Mouse (Mus musculus): Measurements from ENCODE around the gene Slc26a10. TPM values are rescaled to one million over a fixed set of nuclear protein-coding genes. Genes with fewer than 3 reads are reported as not detected.
"Not testable (repeated sequence)": the region's sequence is repeated elsewhere in the genome, so short reads cannot be mapped to it uniquely, and the experiment has no call there.

Slc26a10 gene
- polyA plus RNA-seq, 1 experiment = not detected

GRCm38 (mm10) chr10:127164190-127164589 lies 16.3 kb downstream of the Slc26a10 start:
- Histone ChIP-seq H3K9me3 (ENCODE audit: control insufficient read depth, low read length) (no peaks in the 10 kb centered on the region; the same call in 1 of the 2 replicates), H3K4me3 (replicated peaks) (no peak overlapping the region), H3K36me3 (ENCODE audit: control insufficient read depth) (no peaks in the 10 kb centered on the region), H3K27me3 (ENCODE audit: control insufficient read depth) (peaks cover 59% of the 10 kb centered on the region), H3K4me1 (ENCODE audit: control insufficient read depth) (peaks cover 29% of the 10 kb centered on the region)
- TF ChIP-seq GATA1 (IDR thresholded peaks at IDR 0.05; ENCODE audit: low read length) = no peak
- no peak for TF ChIP-seq TAL1 (IDR thresholded peaks at IDR 0.05; ENCODE audit: low read length)

GRCm38 (mm10) chr10:127162771-127163261 lies 17.6 kb downstream of the Slc26a10 start:
- Histone ChIP-seq H3K4me1 (ENCODE audit: control insufficient read depth) (peaks cover 29% of the 10 kb centered on the region), H3K27me3 (ENCODE audit: control insufficient read depth) (peaks cover 49% of the 10 kb centered on the region)
- H3K36me3 ChIP-seq (ENCODE audit: control insufficient read depth); H3K9me3 ChIP-seq (ENCODE audit: control insufficient read depth, low read length); H3K4me3 ChIP-seq (replicated peaks): not testable (repeated sequence)

GRCm38 (mm10) chr10:127160728-127161127 lies 19.7 kb downstream of the Slc26a10 start:
- no peaks in the 10 kb centered on the region for H3K36me3 ChIP-seq (ENCODE audit: control insufficient read depth)
- H3K27me3 ChIP-seq (ENCODE audit: control insufficient read depth) = peaks cover 28% of the 10 kb centered on the region
- H3K4me3 ChIP-seq (replicated peaks) = no peak overlapping the region
- TF ChIP-seq TAL1 (IDR thresholded peaks at IDR 0.05; ENCODE audit: low read length) = no peak
- no peaks in the 10 kb centered on the region; the same call in 1 of the 2 replicates for H3K9me3 ChIP-seq (ENCODE audit: control insufficient read depth, low read length)
- peaks cover 13% of the 10 kb centered on the region for H3K4me1 ChIP-seq (ENCODE audit: control insufficient read depth)

GRCm38 (mm10) chr10:127160081-127160480 lies 20.4 kb downstream of the Slc26a10 start:
- Histone ChIP-seq H3K4me3 (replicated peaks) (no peak overlapping the region), H3K4me1 (ENCODE audit: control insufficient read depth) (peaks cover 7% of the 10 kb centered on the region), H3K27me3 (ENCODE audit: control insufficient read depth) (peaks cover 22% of the 10 kb centered on the region), H3K36me3 (ENCODE audit: control insufficient read depth) (no peaks in the 10 kb centered on the region), H3K9me3 (ENCODE audit: control insufficient read depth, low read length) (no peaks in the 10 kb centered on the region)
- TF ChIP-seq GATA1 (IDR thresholded peaks at IDR 0.05; ENCODE audit: low read length) (no peak), TAL1 (IDR thresholded peaks at IDR 0.05; ENCODE audit: low read length) (no peak)

- TF ChIP-seq GATA1 (IDR thresholded peaks at IDR 0.05; ENCODE audit: low read length) (no peak), TAL1 (IDR thresholded peaks at IDR 0.05; ENCODE audit: low read length) (no peak)
- no peak overlapping the region for H3K4me3 ChIP-seq (replicated peaks)
- H3K36me3 ChIP-seq (ENCODE audit: control insufficient read depth) = no peaks in the 10 kb centered on the region
- no peaks in the 10 kb centered on the region for H3K9me3 ChIP-seq (ENCODE audit: control insufficient read depth, low read length)
- H3K4me1 ChIP-seq (ENCODE audit: control insufficient read depth) = no peaks in the 10 kb centered on the region
- peaks cover 5% of the 10 kb centered on the region for H3K27me3 ChIP-seq (ENCODE audit: control insufficient read depth)
These were observed 22.0 kb downstream of the Slc26a10 start for GRCm38 (mm10) chr10:127158471-127158870.

- Histone ChIP-seq H3K36me3 (ENCODE audit: control insufficient read depth) (no peaks in the 10 kb centered on the region), H3K4me1 (ENCODE audit: control insufficient read depth) (peaks cover under 1% of the 10 kb centered on the region), H3K9me3 (ENCODE audit: control insufficient read depth, low read length) (peaks cover 4% of the 10 kb centered on the region; the same call in 1 of the 2 replicates), H3K27me3 (ENCODE audit: control insufficient read depth) (no peaks in the 10 kb centered on the region), H3K4me3 (replicated peaks) (no peak overlapping the region)
- TF ChIP-seq TAL1 (IDR thresholded peaks at IDR 0.05; ENCODE audit: low read length) = no peak
- TF ChIP-seq GATA1 (IDR thresholded peaks at IDR 0.05; ENCODE audit: low read length) = no peak
These were observed 23.9 kb downstream of the Slc26a10 start for GRCm38 (mm10) chr10:127156511-127156910.

- TF ChIP-seq TAL1 (IDR thresholded peaks at IDR 0.05; ENCODE audit: low read length) = no peak
- TF ChIP-seq GATA1 (IDR thresholded peaks at IDR 0.05; ENCODE audit: low read length) = no peak
These were observed 24.4 kb downstream of the Slc26a10 start for GRCm38 (mm10) chr10:127156089-127156488.

GRCm38 (mm10) chr10:127154652-127155051 lies 25.8 kb downstream of the Slc26a10 start:
- H3K9me3 ChIP-seq (ENCODE audit: control insufficient read depth, low read length) = peaks cover 4% of the 10 kb centered on the region; the same call in 1 of the 2 replicates
- TF ChIP-seq GATA1 (IDR thresholded peaks at IDR 0.05; ENCODE audit: low read length) (no peak), TAL1 (IDR thresholded peaks at IDR 0.05; ENCODE audit: low read length) (no peak)
- peaks cover 8% of the 10 kb centered on the region for H3K4me1 ChIP-seq (ENCODE audit: control insufficient read depth)
- H3K4me3 ChIP-seq (replicated peaks) = no peak overlapping the region
- no peaks in the 10 kb centered on the region for H3K36me3 ChIP-seq (ENCODE audit: control insufficient read depth)
- H3K27me3 ChIP-seq (ENCODE audit: control insufficient read depth) = no peaks in the 10 kb centered on the region

More at GRCm38 (mm10) chr10:127156089-127156488, 24.4 kb downstream of the Slc26a10 start:
- H3K27me3 ChIP-seq (ENCODE audit: control insufficient read depth) = no peaks in the 10 kb centered on the region
- no peaks in the 10 kb centered on the region for H3K36me3 ChIP-seq (ENCODE audit: control insufficient read depth)
- H3K4me1 ChIP-seq (ENCODE audit: control insufficient read depth) = peaks cover 5% of the 10 kb centered on the region
- peaks cover 4% of the 10 kb centered on the region; the same call in 1 of the 2 replicates for H3K9me3 ChIP-seq (ENCODE audit: control insufficient read depth, low read length)
- H3K4me3 ChIP-seq (replicated peaks) = no peak overlapping the region

GRCm38 (mm10) chr10:127154241-127154640 lies 26.2 kb downstream of the Slc26a10 start:
- no peak for TF ChIP-seq TAL1 (IDR thresholded peaks at IDR 0.05; ENCODE audit: low read length)
- TF ChIP-seq GATA1 (IDR thresholded peaks at IDR 0.05; ENCODE audit: low read length) = no peak
- peaks cover 4% of the 10 kb centered on the region; the same call in 1 of the 2 replicates for H3K9me3 ChIP-seq (ENCODE audit: control insufficient read depth, low read length)
- no peak overlapping the region for H3K4me3 ChIP-seq (replicated peaks)
- H3K4me1 ChIP-seq (ENCODE audit: control insufficient read depth) = peaks cover 8% of the 10 kb centered on the region
- H3K27me3 ChIP-seq (ENCODE audit: control insufficient read depth) = no peaks in the 10 kb centered on the region
- H3K36me3 ChIP-seq (ENCODE audit: control insufficient read depth) = no peaks in the 10 kb centered on the region

- Histone ChIP-seq H3K4me3 (replicated peaks) (no peak overlapping the region), H3K9me3 (ENCODE audit: control insufficient read depth, low read length) (peaks cover 4% of the 10 kb centered on the region; the same call in 1 of the 2 replicates), H3K27me3 (ENCODE audit: control insufficient read depth) (no peaks in the 10 kb centered on the region), H3K36me3 (ENCODE audit: control insufficient read depth) (no peaks in the 10 kb centered on the region), H3K4me1 (ENCODE audit: control insufficient read depth) (peaks cover 8% of the 10 kb centered on the region)
- no peak for TF ChIP-seq GATA1 (IDR thresholded peaks at IDR 0.05; ENCODE audit: low read length)
- no peak for TF ChIP-seq TAL1 (IDR thresholded peaks at IDR 0.05; ENCODE audit: low read length)
These were observed 27.1 kb downstream of the Slc26a10 start for GRCm38 (mm10) chr10:127153323-127153722.

- not testable (repeated sequence) for H3K27me3 ChIP-seq (ENCODE audit: control insufficient read depth); H3K9me3 ChIP-seq (ENCODE audit: control insufficient read depth, low read length); H3K4me3 ChIP-seq (replicated peaks); H3K4me1 ChIP-seq (ENCODE audit: control insufficient read depth); H3K36me3 ChIP-seq (ENCODE audit: control insufficient read depth)
These were observed 27.9 kb downstream of the Slc26a10 start for GRCm38 (mm10) chr10:127152556-127152955.

GRCm38 (mm10) chr10:127151233-127151632 lies 29.2 kb downstream of the Slc26a10 start:
- not testable (repeated sequence) for H3K4me3 ChIP-seq (replicated peaks); H3K4me1 ChIP-seq (ENCODE audit: control insufficient read depth); H3K9me3 ChIP-seq (ENCODE audit: control insufficient read depth, low read length); H3K27me3 ChIP-seq (ENCODE audit: control insufficient read depth); H3K36me3 ChIP-seq (ENCODE audit: control insufficient read depth)

Data from erythroblast, embryonic 14.5 days (primary cell).